ENCODE assay signal across 19 mouse cellular contexts in the genomic region with DNA sequence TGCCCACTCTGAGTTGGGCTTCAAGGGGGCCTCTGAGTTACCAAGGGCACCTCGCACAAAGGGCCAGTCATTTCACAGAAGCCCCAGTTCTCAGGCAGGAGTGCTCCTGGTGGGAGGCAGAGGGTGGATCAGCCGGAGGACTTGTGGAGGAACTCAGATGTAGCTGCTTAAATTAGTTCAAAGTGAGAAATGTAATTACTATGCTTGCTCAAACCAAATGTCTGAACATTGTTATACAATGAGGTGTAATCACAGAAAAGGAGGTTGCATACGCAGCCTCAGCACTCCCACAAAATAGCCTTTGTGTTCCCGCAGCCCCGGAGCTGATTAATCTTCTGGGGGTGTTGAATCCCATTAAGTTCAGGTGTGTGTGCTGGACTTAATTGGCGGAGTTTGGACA. TPM values are rescaled to one million over a fixed set of nuclear protein-coding genes. Genes with fewer than 3 reads are reported as not detected.
A peak's percentile ranks its signal among the peaks of the same experiment; 100 is the strongest.
DNase-seq lines count a peak whose midpoint lies in the region; ATAC-seq lines count a peak whose summit lies in the region.
"Had no signal": no experiment of that assay in that cellular context is flagged by ENCODE, and none has a peak within 500 bp of the region (broad histone marks: within the 10 kb centered on the region; RNA-seq: fewer than 3 reads in every experiment).

No protein-coding gene starts in this region.

- peaks cover 13% of the 10 kb centered on the region for H3K36me3 ChIP-seq in kidney, embryonic 16.5 days (ENCODE audit: insufficient read depth, low read length)

- H3K4me1 ChIP-seq in kidney, embryonic 16.5 days (ENCODE audit: insufficient read depth, low read length), result peaks cover 42% of the 10 kb centered on the region

- WGBS in kidney, embryonic 16.5 days, result 72% methylated on average over 6 of the region's 6 CpGs

- ATAC-seq in frontal cortex, adult (ENCODE audit: low TSS enrichment), result peak; percentile 79
- no peak for ATAC-seq in kidney, embryonic 16.5 days (ENCODE audit: low FRiP score, low TSS enrichment)
- ATAC-seq: forebrain, embryonic 13.5 days had no signal

- peak overlapping the region; percentile 44 for H3K27ac ChIP-seq in kidney, embryonic 16.5 days (ENCODE audit: low read length)
- H3K27ac ChIP-seq: forebrain, embryonic 13.5 days; liver, embryonic 14.5 days; macrophage; midbrain, embryonic 10.5 days had no signal

- DNase-seq in frontal cortex, postnatal 25 days (ENCODE audit: low spot score in 2 of 2), result no peak
- DNase-seq in kidney, adult 18-20 months, result no peak
- peak; percentile 52 to 65 for DNase-seq in right cerebral cortex, adult 2 months (ENCODE audit: low spot score in 2 of 2)
- DNase-seq in right cerebral cortex, postnatal 4 days, result no peak
- DNase-seq in telencephalon, adult 2 months (ENCODE audit: low read depth, low spot score), result peak; percentile 81
- DNase-seq in urinary bladder, postnatal 36 days (ENCODE audit: low spot score in 2 of 2), result no peak
- DNase-seq: adrenal gland, postnatal 14 days; cerebellum, adult 11 months; cerebellum, postnatal 25 days; heart, adult 11 months; heart, postnatal 4 days; kidney, adult 2 months had no signal

- H3K9ac ChIP-seq in kidney, embryonic 16.5 days (replicated peaks; ENCODE audit: low read length), result no peak overlapping the region
- H3K9ac ChIP-seq: forebrain, embryonic 13.5 days; liver, embryonic 14.5 days had no signal

- no peaks in the 10 kb centered on the region for H3K9me3 ChIP-seq in kidney, embryonic 16.5 days (ENCODE audit: low read length)
- H3K9me3 ChIP-seq: forebrain, embryonic 13.5 days; midbrain, embryonic 10.5 days had no signal

- no peaks in the 10 kb centered on the region for H3K27me3 ChIP-seq in kidney, embryonic 16.5 days (ENCODE audit: insufficient read depth, low read length)
- H3K27me3 ChIP-seq: CH12.LX; forebrain, embryonic 13.5 days had no signal

- H3K4me3 ChIP-seq in kidney, embryonic 16.5 days (ENCODE audit: low read length), result no peak overlapping the region
- H3K4me3 ChIP-seq: forebrain, embryonic 13.5 days; midbrain, embryonic 10.5 days had no signal

- no peak overlapping the region for H3K4me2 ChIP-seq in kidney, embryonic 16.5 days (replicated peaks; ENCODE audit: low read depth, low read length)
- H3K4me2 ChIP-seq: forebrain, embryonic 13.5 days had no signal

RNA-seq across cellular contexts. Expression of gene Spred2, which starts 20.5 kb away (rescaled TPM):
- polyA plus RNA-seq in kidney, embryonic 16.5 days (2015; fragmentation: Nextera tagmentation; extraction: Ambion mirVana), result 8.3 and 9.0 TPM in 2 replicates

Comparison
In these comparisons a context has a peak if more than half of its experiments do, and no peak if none do; other contexts are left out.
1. DNase-seq: peak in right cerebral cortex, adult 2 months (2 of 2) and telencephalon, adult 2 months (single experiment); none in frontal cortex, postnatal 25 days (0 of 2), kidney, adult 18-20 months (single experiment), right cerebral cortex, postnatal 4 days (single experiment) and urinary bladder, postnatal 36 days (0 of 2).